Mouse (Mus musculus) kidney, embryonic 15.5 days (tissue): ENCODE data around the gene Grwd1. TPM values are rescaled to one million over a fixed set of nuclear protein-coding genes. Genes with fewer than 3 reads are reported as not detected.
A peak's percentile ranks its signal among the peaks of the same experiment; 100 is the strongest.

Source experiments
- ATAC-seq: fragments of 200-750 bp; cut with Nextera tagmentation; replicated peaks from 2 replicates; pipeline ENCODE4 v1.8.0; 2017; ENCODE audit warnings: moderate TSS enrichment; ENCODE audit not compliant: low FRiP score
- H3K27ac ChIP-seq: fragments of 300-500 bp; sonication (generic); 2 replicates; pipeline ENCODE4 v1.5.1; 2015; ENCODE audit warnings: mild to moderate bottlenecking, inconsistent platforms
- H3K27me3 ChIP-seq: fragments of 300-500 bp; sonication (generic); 2 replicates; pipeline ENCODE4 v1.6.1; 2015; ENCODE audit warnings: inconsistent platforms
- H3K36me3 ChIP-seq: fragments of 300-500 bp; sonication (generic); 2 replicates; pipeline ENCODE4 v1.6.1; 2015; ENCODE audit warnings: inconsistent platforms
- H3K4me1 ChIP-seq: fragments of 300-500 bp; sonication (generic); 2 replicates; pipeline ENCODE4 v1.6.1; 2015; ENCODE audit warnings: inconsistent platforms
- H3K4me2 ChIP-seq: fragments of 300-500 bp; sonication (generic); 2 replicates; pipeline ENCODE4 v1.6.1; 2015; ENCODE audit warnings: moderate library complexity, mild to moderate bottlenecking, inconsistent platforms
- H3K4me3 ChIP-seq: fragments of 300-500 bp; sonication (generic); replicated peaks from 2 replicates; pipeline ENCODE4 v1.5.1; 2015; ENCODE audit warnings: mild to moderate bottlenecking, inconsistent platforms
- H3K9ac ChIP-seq: fragments of 300-500 bp; sonication (generic); 2 replicates; pipeline ENCODE4 v1.6.1; 2015; ENCODE audit warnings: mild to moderate bottlenecking, inconsistent platforms
- H3K9me3 ChIP-seq: fragments of 300-500 bp; sonication (generic); replicated peaks from 2 replicates; pipeline ENCODE4 v1.6.1; 2016; ENCODE audit warnings: inconsistent platforms
- WGBS: fragments of 180-500 bp; shearing (Covaris S2); methylation state at CpG from one replicate; pipeline ENCODE4 v1.1.7; 2015; ENCODE audit warnings: mixed read lengths; 5-methylcytosine and 5-hydroxymethylcytosine counted together
- polyA plus RNA-seq: library from polyadenylated mRNA; unstranded; fragments of >200 nt; fragmentation: Nextera tagmentation; extraction: Ambion mirVana; gene quantifications from 2 replicates; pipeline ENCODE4 v1.2.1, GENCODE M21; 2015

The Grwd1 gene
- polyA plus RNA-seq, 1 experiment from 2014 or later = 82.5 TPM

GRCm38 (mm10) chr7:45783511-45784091 lies 47.1 kb downstream of the Grwd1 start, which contains the start of gene Lmtk3:
Lmtk3 (plus strand) TSS chr7:45783738.
- Histone ChIP-seq H3K4me2 (peak within 1 kb of the TSS; percentile 95), H3K4me3 (peak within 1 kb of the TSS; percentile 72), H3K9ac (peak within 1 kb of the TSS; percentile 68), H3K27me3 (peaks cover 12% of the 10 kb centered on the region; the same call in 1 of the 2 replicates), H3K36me3 (peaks cover 6% of the 10 kb centered on the region), H3K9me3 (no peaks in the 10 kb centered on the region), H3K4me1 (peaks cover 55% of the 10 kb centered on the region), H3K27ac (no peak within 1 kb of the TSS)
- ATAC-seq = 0 out of 2 replicates have a peak, but pooled peaks have one; percentile 4
- WGBS = 1% methylated on average over 38 of the region's 38 CpGs

GRCm38 (mm10) chr7:45782271-45782670 lies 48.5 kb downstream of the Grwd1 start:
- WGBS = 61% methylated on average over 4 of the region's 4 CpGs
- Histone ChIP-seq H3K36me3 (no peaks in the 10 kb centered on the region), H3K4me1 (peaks cover 50% of the 10 kb centered on the region), H3K9ac (no peak overlapping the region), H3K27me3 (peaks cover 12% of the 10 kb centered on the region; the same call in 1 of the 2 replicates), H3K4me3 (no peak overlapping the region), H3K9me3 (no peaks in the 10 kb centered on the region), H3K27ac (no peak overlapping the region), H3K4me2 (no peak overlapping the region)
- ATAC-seq = no peak

DNA sequence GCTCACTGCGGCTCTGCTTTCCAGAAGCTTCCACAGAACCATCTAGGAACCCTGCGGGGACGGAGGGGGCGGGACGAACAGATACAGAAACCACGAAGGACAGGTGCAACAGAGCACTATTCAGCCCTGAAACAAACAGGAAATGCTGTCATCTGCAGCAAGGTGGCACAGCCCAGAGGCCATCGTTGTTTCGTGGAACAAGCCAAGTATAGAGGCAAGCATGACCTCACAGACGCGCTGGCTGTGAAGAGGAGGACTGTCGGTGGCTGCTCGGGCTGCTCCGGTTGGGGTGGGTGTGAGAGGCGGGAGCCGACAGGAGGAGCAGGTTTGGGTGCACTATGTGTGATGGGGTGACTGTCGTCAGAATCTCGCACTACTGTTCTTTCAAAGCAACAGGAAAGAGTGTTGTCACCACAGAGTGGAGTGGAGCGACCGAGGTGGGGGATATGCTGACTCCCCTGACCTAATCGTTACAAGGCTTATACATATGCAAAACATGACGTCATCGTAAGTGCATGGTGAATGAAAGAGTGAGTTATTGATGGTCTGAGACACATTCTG lies 51.6 kb downstream of the Grwd1 start:
- H3K36me3 ChIP-seq = no peaks in the 10 kb centered on the region
- H3K4me3 ChIP-seq = peak overlapping the region; percentile 8
- H3K9me3 ChIP-seq = no peaks in the 10 kb centered on the region
- no peak overlapping the region for H3K27ac ChIP-seq
- ATAC-seq = no peak
- no peak overlapping the region for H3K9ac ChIP-seq
- WGBS = 18% methylated on average over 22 of the region's 22 CpGs
- H3K4me2 ChIP-seq = peak overlapping the region; percentile 50
- peaks cover 19% of the 10 kb centered on the region for H3K4me1 ChIP-seq
- H3K27me3 ChIP-seq = peaks cover 9% of the 10 kb centered on the region; the same call in 1 of the 2 replicates

GRCm38 (mm10) chr7:45775237-45775636 lies 55.5 kb downstream of the Grwd1 start:
- H3K36me3 ChIP-seq = no peaks in the 10 kb centered on the region
- H3K4me1 ChIP-seq = peaks cover 18% of the 10 kb centered on the region
- H3K9ac ChIP-seq = no peak overlapping the region
- H3K27ac ChIP-seq = no peak overlapping the region
- no peak overlapping the region for H3K4me3 ChIP-seq
- peaks cover 2% of the 10 kb centered on the region; the same call in 1 of the 2 replicates for H3K27me3 ChIP-seq
- no peaks in the 10 kb centered on the region for H3K9me3 ChIP-seq
- ATAC-seq = no peak
- 54% methylated on average over 7 of the region's 7 CpGs for WGBS
- H3K4me2 ChIP-seq = no peak overlapping the region

Other genes with a start within 250 kb of the Grwd1 start
- 0.32 TPM in 1 of 2 replicates, not detected in the other for gene Fgf21, start 215.5 kb downstream of the Grwd1 start, polyA plus RNA-seq
- 0.06 and 0.21 TPM in 2 replicates for gene Fut1, start 213.7 kb downstream of the Grwd1 start, polyA plus RNA-seq
- 0.14 and 0.17 TPM in 2 replicates for gene Izumo1, start 209.1 kb downstream of the Grwd1 start, polyA plus RNA-seq
- gene Rasip1, start 203.5 kb downstream of the Grwd1 start, polyA plus RNA-seq = 16.1 and 18.0 TPM in 2 replicates
- gene Mamstr, start 191.0 kb downstream of the Grwd1 start, polyA plus RNA-seq = 7.5 and 9.0 TPM in 2 replicates
- 0.42 and 3.7 TPM in 2 replicates for gene Fut2, start 164.6 kb downstream of the Grwd1 start, polyA plus RNA-seq
- 0.21 and 0.24 TPM in 2 replicates for gene Ntn5, start 146.9 kb downstream of the Grwd1 start, polyA plus RNA-seq
- 0.19 and 0.29 TPM in 2 replicates for gene Sec1, start 136.5 kb downstream of the Grwd1 start, polyA plus RNA-seq
- 8.6 and 8.8 TPM in 2 replicates for gene Car11, start 131.1 kb downstream of the Grwd1 start, polyA plus RNA-seq
- gene Dbp, start 125.9 kb downstream of the Grwd1 start, polyA plus RNA-seq = 3.7 and 4.7 TPM in 2 replicates
- 1,132 and 1,166 TPM in 2 replicates for gene Rpl18, start 115.5 kb downstream of the Grwd1 start, polyA plus RNA-seq
- gene Sphk2, start 112.9 kb downstream of the Grwd1 start, polyA plus RNA-seq = 28.1 and 33.7 TPM in 2 replicates
- gene Fam83e, start 109.7 kb downstream of the Grwd1 start, polyA plus RNA-seq = 1.4 and 2.5 TPM in 2 replicates
- gene Spaca4, start 105.1 kb downstream of the Grwd1 start, polyA plus RNA-seq = not detected in 2 replicates
- 2.5 and 3.1 TPM in 2 replicates for gene Lmtk3, start 47.2 kb downstream of the Grwd1 start, polyA plus RNA-seq
- 2.8 and 3.2 TPM in 2 replicates for gene Sult2b1, start 46.3 kb downstream of the Grwd1 start, polyA plus RNA-seq
- gene Cyth2, start 16.4 kb downstream of the Grwd1 start, polyA plus RNA-seq = 130 and 132 TPM in 2 replicates
- gene Kcnj14, start 6.2 kb downstream of the Grwd1 start, polyA plus RNA-seq = 1.4 and 1.6 TPM in 2 replicates
- 83.8 and 89.1 TPM in 2 replicates for gene Kdelr1, start 41.8 kb upstream of the Grwd1 start, polyA plus RNA-seq
- gene Grin2d, start 47.4 kb upstream of the Grwd1 start, polyA plus RNA-seq = 0.42 and 0.47 TPM in 2 replicates
- gene Syngr4, start 65.8 kb upstream of the Grwd1 start, polyA plus RNA-seq = 0.93 and 1.1 TPM in 2 replicates
- gene Tmem143, start 66.0 kb upstream of the Grwd1 start, polyA plus RNA-seq = 6.2 and 6.5 TPM in 2 replicates
- 164 and 194 TPM in 2 replicates for gene Emp3, start 90.5 kb upstream of the Grwd1 start, polyA plus RNA-seq
- gene Ccdc114, start 93.1 kb upstream of the Grwd1 start, polyA plus RNA-seq = 10.8 and 12.2 TPM in 2 replicates
- 0.93 and 1.1 TPM in 2 replicates for gene Abcc6, start 199.4 kb upstream of the Grwd1 start, polyA plus RNA-seq
- 39.9 and 40.4 TPM in 2 replicates for gene Nomo1, start 202.8 kb upstream of the Grwd1 start, polyA plus RNA-seq